Mouse (Mus musculus): ENCODE measurements around the gene Pqbp1.

DNA sequence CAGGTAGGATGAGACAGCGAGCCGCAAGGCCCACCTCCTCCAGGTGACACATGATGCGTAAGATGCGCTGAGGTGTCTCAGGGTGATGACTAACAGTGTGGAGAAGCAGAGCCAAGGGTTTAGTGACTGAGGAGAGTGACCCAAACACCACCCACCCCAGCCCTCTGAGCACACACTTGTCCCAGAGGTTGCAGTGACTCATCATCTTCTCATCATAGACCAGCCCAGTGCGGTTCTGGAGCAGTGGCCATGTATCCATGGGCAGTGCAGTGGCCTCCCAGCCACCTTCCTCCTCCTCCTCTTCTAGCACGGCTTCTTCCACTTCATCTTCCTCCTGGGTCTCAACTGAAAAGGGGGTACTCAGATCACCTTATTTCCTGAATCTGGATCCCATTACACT is 38.6 kb upstream of the Pqbp1 start:
- TF ChIP-seq POLR2A (IDR thresholded peaks at IDR 0.05; ENCODE audit: low read depth, low read length) = no peak
- TF ChIP-seq CTCF (conservative IDR thresholded peaks at IDR 0.05; ENCODE audit: insufficient read depth, insufficient read length, low read depth, low read length) = no peak
